Mouse (Mus musculus): ENCODE results near the gene Pde8a. TPM values are rescaled to one million over a fixed set of nuclear protein-coding genes. Genes with fewer than 3 reads are reported as not detected.

Gene Pde8a
- total RNA-seq, 2 experiments from 2014 or later = 11.5 to 11.9 TPM

GRCm38 (mm10) chr7:81255456-81255855, 42.1 kb downstream of the Pde8a start:
- intact Hi-C loops (cut with DNase I) = no loop called here
- DNase-seq = no peak

- no peak for DNase-seq
- intact Hi-C loops (cut with DNase I) = no loop called here
Measured at GRCm38 (mm10) chr7:81256773-81257172, 43.4 kb downstream of the Pde8a start.

GRCm38 (mm10) chr7:81261548-81261947, 48.2 kb downstream of the Pde8a start:
- intact Hi-C loops (cut with DNase I) = no loop called here
- DNase-seq = no peak

GRCm38 (mm10) chr7:81272908-81273307, 59.5 kb downstream of the Pde8a start:
- no peak for DNase-seq
- intact Hi-C loops (cut with DNase I) = no loop called here

GRCm38 (mm10) chr7:81278966-81279365, 65.6 kb downstream of the Pde8a start:
- intact Hi-C loops (cut with DNase I) = no loop called here
- DNase-seq = no peak

- intact Hi-C loops (cut with DNase I) = no loop called here
- DNase-seq = no peak
Measured at GRCm38 (mm10) chr7:81281240-81281639, 67.8 kb downstream of the Pde8a start.

- DNase-seq = no peak
- intact Hi-C loops (cut with DNase I) = no loop called here
Measured at GRCm38 (mm10) chr7:81286456-81286855, 73.1 kb downstream of the Pde8a start.

- intact Hi-C loops (cut with DNase I) = no loop called here
- no peak for DNase-seq
Measured at GRCm38 (mm10) chr7:81286946-81287345, 73.5 kb downstream of the Pde8a start.

- DNase-seq = no peak
- intact Hi-C loops (cut with DNase I) = no loop called here
Measured at GRCm38 (mm10) chr7:81295169-81295568, 81.8 kb downstream of the Pde8a start.

- no peak for DNase-seq
- intact Hi-C loops (cut with DNase I) = no loop called here
Measured at GRCm38 (mm10) chr7:81298206-81298605, 84.8 kb downstream of the Pde8a start.

- intact Hi-C loops (cut with DNase I) = no loop called here
- no peak for DNase-seq
Measured at GRCm38 (mm10) chr7:81301323-81301722, 87.9 kb downstream of the Pde8a start.

GRCm38 (mm10) chr7:81303682-81304081, 90.3 kb downstream of the Pde8a start:
- peak; percentile 17 to 27 for DNase-seq

GRCm38 (mm10) chr7:81304100-81304499, 90.7 kb downstream of the Pde8a start:
- DNase-seq = no peak
- intact Hi-C loops (cut with DNase I) = no loop called here

More at GRCm38 (mm10) chr7:81303682-81304081, 90.3 kb downstream of the Pde8a start:
- intact Hi-C loops (cut with DNase I) = no loop called here

GRCm38 (mm10) chr7:81304675-81305074, 91.3 kb downstream of the Pde8a start:
- DNase-seq = no peak
- intact Hi-C loops (cut with DNase I) = no loop called here

- peak in 1 of 2 experiments; percentile 14 for DNase-seq
- intact Hi-C loops (cut with DNase I) = no loop called here
Measured at GRCm38 (mm10) chr7:81307735-81308134, 94.3 kb downstream of the Pde8a start.

GRCm38 (mm10) chr7:81309247-81309646, 95.9 kb downstream of the Pde8a start:
- intact Hi-C loops (cut with DNase I) = no loop called here
- DNase-seq = no peak

GRCm38 (mm10) chr7:81311130-81311529, 97.7 kb downstream of the Pde8a start:
- intact Hi-C loops (cut with DNase I) = no loop called here

GRCm38 (mm10) chr7:81311581-81311980, 98.2 kb downstream of the Pde8a start:
- intact Hi-C loops (cut with DNase I) = no loop called here
- no peak for DNase-seq

More at GRCm38 (mm10) chr7:81311130-81311529, 97.7 kb downstream of the Pde8a start:
- DNase-seq = no peak

- no peak for DNase-seq
- intact Hi-C loops (cut with DNase I) = no loop called here
Measured at GRCm38 (mm10) chr7:81315583-81315982, 102.2 kb downstream of the Pde8a start.

GRCm38 (mm10) chr7:81319749-81320148, 106.4 kb downstream of the Pde8a start:
- no peak for DNase-seq
- intact Hi-C loops (cut with DNase I) = no loop called here

GRCm38 (mm10) chr7:81321776-81322175, 108.4 kb downstream of the Pde8a start:
- intact Hi-C loops (cut with DNase I) = no loop called here

GRCm38 (mm10) chr7:81326043-81326442, 112.6 kb downstream of the Pde8a start:
- DNase-seq = no peak
- intact Hi-C loops (cut with DNase I) = no loop called here

More at GRCm38 (mm10) chr7:81321776-81322175, 108.4 kb downstream of the Pde8a start:
- no peak for DNase-seq

GRCm38 (mm10) chr7:81326859-81327258, 113.5 kb downstream of the Pde8a start:
- DNase-seq = no peak
- intact Hi-C loops (cut with DNase I) = no loop called here
